21 mouse cellular contexts compared by ENCODE assay signal in the genomic region with DNA sequence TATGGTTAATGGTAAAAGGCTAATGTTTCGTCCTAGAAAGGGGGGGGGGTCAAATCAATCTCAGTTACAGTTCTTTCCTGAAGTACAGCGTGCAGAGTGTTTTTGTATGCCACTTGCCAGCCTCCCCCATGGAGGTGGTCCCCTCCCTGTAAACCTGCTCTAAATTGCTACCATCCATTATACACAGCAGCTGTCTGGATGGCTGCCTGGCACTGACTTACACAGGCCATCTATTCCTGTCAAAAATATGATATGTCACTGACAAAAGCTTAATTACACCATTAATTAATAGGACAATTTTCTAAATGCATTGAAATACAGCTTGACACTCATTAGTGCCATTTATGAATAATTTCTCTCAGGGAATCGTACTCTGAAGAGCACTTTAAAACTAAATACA.
DNase-seq lines count a peak whose midpoint lies in the region; ATAC-seq and TF ChIP-seq lines count a peak whose summit lies in the region.
"Had no signal": no experiment of that assay in that cellular context is flagged by ENCODE, and none has a peak within 500 bp of the region (broad histone marks: within the 10 kb centered on the region; RNA-seq: fewer than 3 reads in every experiment).

No protein-coding gene starts in this region.

- no peak for DNase-seq in forebrain, embryonic 10.5 days (ENCODE audit: extremely low spot score, low spot score)
- peak; percentile 77 for DNase-seq in brain, embryonic 14.5 days (ENCODE audit: low read depth)
- DNase-seq in gastrocnemius, adult 18-20 months (ENCODE audit: low spot score): no peak
- DNase-seq in spleen, postnatal 36 days (ENCODE audit: low spot score in 2 of 2): no peak
- DNase-seq in layer of hippocampus, adult 18-20 months (ENCODE audit: low spot score in 2 of 2): no peak
- DNase-seq: adrenal gland, postnatal 14 days; cerebellum, adult 18-20 months; cerebellum, postnatal 36 days; heart, postnatal 36 days; kidney, postnatal 4 days; thymus, postnatal 14 days had no signal

- no peak overlapping the region for H3K27ac ChIP-seq in forebrain, embryonic 13.5 days
- no peak overlapping the region for H3K27ac ChIP-seq in forebrain, embryonic 10.5 days
- H3K27ac ChIP-seq in hindbrain, embryonic 12.5 days: no peak overlapping the region
- no peak overlapping the region for H3K27ac ChIP-seq in midbrain, embryonic 15.5 days
- H3K27ac ChIP-seq: embryonic facial prominence, embryonic 15.5 days; intestine, embryonic 15.5 days; liver, embryonic 14.5 days; lung, embryonic 15.5 days; macrophage had no signal

- WGBS in forebrain, embryonic 13.5 days: 53% methylated on average over 3 of the region's 3 CpGs
- 81% methylated on average over 3 of the region's 3 CpGs for WGBS in forebrain, embryonic 10.5 days
- WGBS in hindbrain, embryonic 12.5 days: 41% methylated on average over 3 of the region's 3 CpGs
- WGBS in midbrain, embryonic 15.5 days: 58% methylated on average over 3 of the region's 3 CpGs

- H3K4me1 ChIP-seq in forebrain, embryonic 13.5 days: no peaks in the 10 kb centered on the region
- H3K4me1 ChIP-seq in forebrain, embryonic 10.5 days: no peaks in the 10 kb centered on the region
- no peaks in the 10 kb centered on the region for H3K4me1 ChIP-seq in hindbrain, embryonic 12.5 days
- H3K4me1 ChIP-seq in midbrain, embryonic 15.5 days: no peaks in the 10 kb centered on the region
- H3K4me1 ChIP-seq: embryonic facial prominence, embryonic 15.5 days; intestine, embryonic 15.5 days; lung, embryonic 15.5 days had no signal

- H3K9ac ChIP-seq in forebrain, embryonic 13.5 days: no peak overlapping the region
- no peak overlapping the region for H3K9ac ChIP-seq in hindbrain, embryonic 12.5 days
- H3K9ac ChIP-seq in midbrain, embryonic 15.5 days: no peak overlapping the region
- H3K9ac ChIP-seq: embryonic facial prominence, embryonic 15.5 days; intestine, embryonic 15.5 days; liver, embryonic 14.5 days; lung, embryonic 15.5 days had no signal

- no peak overlapping the region for H3K4me3 ChIP-seq in forebrain, embryonic 13.5 days
- H3K4me3 ChIP-seq in forebrain, embryonic 10.5 days: no peak overlapping the region
- H3K4me3 ChIP-seq in hindbrain, embryonic 12.5 days: no peak overlapping the region
- no peak overlapping the region for H3K4me3 ChIP-seq in midbrain, embryonic 15.5 days
- H3K4me3 ChIP-seq: embryonic facial prominence, embryonic 15.5 days; intestine, embryonic 15.5 days; lung, embryonic 15.5 days had no signal

- peak; percentile 93 for ATAC-seq in forebrain, embryonic 13.5 days
- peak; percentile 92 for ATAC-seq in hindbrain, embryonic 12.5 days (ENCODE audit: low FRiP score)
- ATAC-seq in midbrain, embryonic 15.5 days (replicated peaks): peak; percentile 76
- ATAC-seq: activated CD4-positive, CD25-positive, alpha-beta regulatory T cell, adult 4 months; intestine, embryonic 15.5 days had no signal

- TF ChIP-seq POLR2A in brain, embryonic 14.5 days (IDR thresholded peaks at IDR 0.05; ENCODE audit: borderline replicate concordance, extremely low read depth, insufficient read depth, insufficient read length, poor library complexity, severe bottlenecking): no peak

- H3K36me3 ChIP-seq in forebrain, embryonic 13.5 days (ENCODE audit: poor library complexity, severe bottlenecking): no peaks in the 10 kb centered on the region
- no peaks in the 10 kb centered on the region for H3K36me3 ChIP-seq in forebrain, embryonic 10.5 days (replicated peaks)
- no peaks in the 10 kb centered on the region for H3K36me3 ChIP-seq in hindbrain, embryonic 12.5 days
- no peaks in the 10 kb centered on the region for H3K36me3 ChIP-seq in midbrain, embryonic 15.5 days (replicated peaks)
- H3K36me3 ChIP-seq: embryonic facial prominence, embryonic 15.5 days; G1E; intestine, embryonic 15.5 days; lung, embryonic 15.5 days had no signal

- no peak for TF ChIP-seq CTCF in brain, embryonic 14.5 days (IDR thresholded peaks at IDR 0.05; ENCODE audit: borderline replicate concordance, extremely low read depth, insufficient read depth, insufficient read length)

- H3K27me3 ChIP-seq in forebrain, embryonic 13.5 days: no peaks in the 10 kb centered on the region
- no peaks in the 10 kb centered on the region for H3K27me3 ChIP-seq in forebrain, embryonic 10.5 days (ENCODE audit: poor library complexity, severe bottlenecking)
- H3K27me3 ChIP-seq in hindbrain, embryonic 12.5 days: no peaks in the 10 kb centered on the region
- no peaks in the 10 kb centered on the region for H3K27me3 ChIP-seq in midbrain, embryonic 15.5 days (replicated peaks)
- H3K27me3 ChIP-seq: embryonic facial prominence, embryonic 15.5 days; intestine, embryonic 15.5 days; lung, embryonic 15.5 days had no signal

- H3K9me3 ChIP-seq in forebrain, embryonic 13.5 days (replicated peaks): no peaks in the 10 kb centered on the region
- H3K9me3 ChIP-seq in forebrain, embryonic 10.5 days: no peaks in the 10 kb centered on the region
- H3K9me3 ChIP-seq in hindbrain, embryonic 12.5 days (replicated peaks): no peaks in the 10 kb centered on the region
- no peaks in the 10 kb centered on the region for H3K9me3 ChIP-seq in midbrain, embryonic 15.5 days
- H3K9me3 ChIP-seq: embryonic facial prominence, embryonic 15.5 days; intestine, embryonic 15.5 days; lung, embryonic 15.5 days had no signal

- no peak overlapping the region for H3K4me2 ChIP-seq in forebrain, embryonic 13.5 days
- H3K4me2 ChIP-seq in hindbrain, embryonic 12.5 days (replicated peaks): no peak overlapping the region
- no peak overlapping the region for H3K4me2 ChIP-seq in midbrain, embryonic 15.5 days
- H3K4me2 ChIP-seq: embryonic facial prominence, embryonic 15.5 days; intestine, embryonic 15.5 days; lung, embryonic 15.5 days had no signal
